Mouse (Mus musculus): Measurements from ENCODE around the gene Agbl3.

Gene Agbl3

DNA sequence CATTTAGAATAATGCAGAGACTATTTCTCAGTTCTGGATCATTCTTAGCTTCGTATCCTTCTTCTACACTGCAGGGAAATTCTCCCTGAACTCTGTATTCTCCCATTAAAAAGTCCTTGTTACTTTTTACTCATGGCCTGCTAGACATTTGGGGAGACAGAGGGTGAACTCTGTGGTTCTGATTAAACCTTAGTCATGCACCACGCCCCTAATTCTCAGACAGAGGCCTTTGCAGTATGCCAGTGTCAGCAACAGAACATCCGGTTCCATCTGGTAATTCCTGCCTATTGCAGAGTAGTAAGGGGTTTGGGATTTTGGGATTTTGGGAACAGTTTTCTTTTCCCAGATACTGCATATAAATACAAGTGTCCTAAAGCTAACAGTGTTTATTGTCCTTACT lies 16.6 kb downstream of the Agbl3 start:
- no peak for DNase-seq (ENCODE audit: low read depth, low spot score)

DNA sequence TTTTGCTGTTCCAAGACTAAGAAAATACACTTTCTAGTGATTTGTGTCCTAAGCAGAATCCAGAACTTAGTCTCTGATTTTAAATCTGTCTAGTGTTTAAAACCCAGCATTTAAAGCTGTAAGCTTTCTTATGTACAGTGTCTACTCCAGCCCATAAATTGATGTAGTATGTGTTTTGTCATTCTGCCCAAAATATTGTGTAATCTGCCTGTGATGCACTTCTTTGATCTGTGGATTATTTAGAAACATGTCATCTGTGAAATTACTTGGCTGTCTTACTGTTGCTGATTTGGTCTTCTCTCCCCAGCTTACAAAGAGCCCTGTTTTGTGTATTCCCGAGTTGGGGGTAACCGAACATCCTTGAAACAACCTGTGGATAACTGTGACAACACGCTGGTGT lies 17.7 kb downstream of the Agbl3 start:
- DNase-seq (ENCODE audit: low read depth, low spot score) = no peak

DNA sequence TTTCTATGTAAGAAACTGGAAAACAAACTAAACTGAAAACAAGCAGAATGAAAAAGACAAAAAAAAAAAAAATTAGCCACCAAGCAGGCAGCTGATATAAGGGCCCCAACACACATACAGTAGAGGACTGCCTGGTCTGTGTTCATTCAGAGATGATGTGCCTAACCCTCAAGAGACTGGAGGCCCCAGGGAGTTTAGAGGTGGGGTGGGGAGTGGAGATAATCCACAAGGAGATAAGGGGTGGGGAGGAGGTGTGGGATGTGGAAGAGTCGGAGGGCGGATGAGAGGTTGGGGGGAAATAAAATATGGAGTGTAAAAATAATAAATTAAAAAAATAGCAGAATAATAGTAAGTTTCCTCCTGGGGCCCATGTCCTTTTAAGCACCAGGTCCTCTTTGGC lies 25.4 kb downstream of the Agbl3 start:
- peak; percentile 13 for DNase-seq (ENCODE audit: low read depth, low spot score)

DNA sequence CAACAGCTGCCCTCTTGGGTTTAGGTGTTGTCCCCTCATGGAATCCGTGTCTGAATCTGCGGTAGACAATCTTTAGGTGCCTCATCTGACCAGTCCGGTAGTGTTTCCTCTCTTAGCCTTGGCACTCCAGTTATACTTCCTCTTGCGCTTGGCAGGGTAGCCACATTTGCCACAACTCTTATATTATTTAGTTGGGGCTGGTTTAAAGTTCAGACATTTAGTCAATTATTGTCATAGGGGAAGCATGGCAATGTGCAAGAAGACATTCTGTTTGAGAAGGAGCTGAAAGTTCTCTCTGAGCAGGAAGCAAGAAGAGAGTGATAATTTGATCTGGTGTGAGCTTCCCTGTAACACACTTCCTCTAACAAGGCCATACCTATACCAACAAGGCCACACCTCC lies 30.4 kb downstream of the Agbl3 start:
- no peak for DNase-seq (ENCODE audit: low read depth, low spot score)

DNA sequence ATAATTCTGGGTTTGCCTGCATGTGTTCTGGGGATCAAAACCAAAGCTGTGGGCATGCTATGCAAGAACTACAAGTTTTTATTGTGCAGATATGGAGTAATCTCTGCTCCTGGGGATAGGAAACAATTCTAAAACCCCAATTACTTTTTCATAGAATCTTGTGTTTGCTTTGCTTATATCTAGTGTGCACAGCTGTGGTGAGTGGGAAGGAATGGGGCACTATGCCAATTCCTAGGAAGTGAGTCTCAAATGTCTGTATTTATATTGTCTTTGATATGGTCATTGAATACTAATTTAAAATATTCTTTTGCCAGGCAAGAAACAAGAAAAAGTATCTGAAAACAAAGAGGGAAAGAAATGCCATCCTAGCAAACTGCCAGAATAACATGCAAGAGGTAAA lies 44.2 kb downstream of the Agbl3 start:
- no peak for DNase-seq (ENCODE audit: low read depth, low spot score)

DNA sequence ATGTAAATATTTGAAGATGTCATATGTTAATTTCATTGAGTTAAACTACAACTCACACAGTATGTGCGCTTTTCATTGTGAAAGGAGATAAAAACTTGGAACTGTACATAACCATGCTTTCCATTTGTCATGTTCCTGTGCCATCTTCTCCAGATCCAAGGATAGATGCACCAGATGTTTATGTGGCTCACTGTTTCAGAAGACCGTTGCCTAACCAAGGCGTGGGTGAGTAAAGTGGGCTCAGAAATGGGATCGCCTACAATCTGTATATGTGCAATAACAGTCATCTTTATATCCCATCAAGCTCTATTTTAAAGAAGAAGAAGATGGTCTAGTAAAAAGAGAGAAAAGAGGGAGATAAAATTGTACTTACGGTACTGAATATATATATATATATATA lies 52.1 kb downstream of the Agbl3 start:
- no peak for DNase-seq (ENCODE audit: low read depth, low spot score)

DNA sequence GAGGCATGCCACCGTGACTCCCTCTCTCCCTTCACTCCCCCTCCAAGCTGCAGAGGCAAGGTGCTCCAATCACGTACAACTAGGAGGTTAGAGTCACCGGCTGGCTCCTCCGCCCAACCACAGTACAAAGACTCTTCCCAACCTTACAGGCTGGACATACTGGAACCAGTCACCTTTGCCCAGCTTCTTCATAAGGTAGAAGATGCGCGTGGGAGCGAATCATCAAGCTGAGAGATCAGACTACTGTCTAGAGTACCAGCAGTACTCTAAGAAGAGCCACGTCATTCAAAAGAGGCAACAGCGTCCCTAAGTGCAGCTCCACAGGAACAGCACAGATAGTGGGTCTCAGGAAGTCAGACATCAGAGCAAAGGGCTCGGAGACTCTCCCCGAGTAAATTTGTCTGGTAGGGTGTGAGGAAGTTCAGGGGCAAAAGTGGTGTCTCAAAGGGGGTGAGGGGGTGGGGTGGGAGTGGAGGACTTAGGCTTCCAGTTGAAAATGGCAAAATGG lies 81.4 kb downstream of the Agbl3 start:
- DNase-seq (ENCODE audit: low read depth, low spot score) = no peak

DNA sequence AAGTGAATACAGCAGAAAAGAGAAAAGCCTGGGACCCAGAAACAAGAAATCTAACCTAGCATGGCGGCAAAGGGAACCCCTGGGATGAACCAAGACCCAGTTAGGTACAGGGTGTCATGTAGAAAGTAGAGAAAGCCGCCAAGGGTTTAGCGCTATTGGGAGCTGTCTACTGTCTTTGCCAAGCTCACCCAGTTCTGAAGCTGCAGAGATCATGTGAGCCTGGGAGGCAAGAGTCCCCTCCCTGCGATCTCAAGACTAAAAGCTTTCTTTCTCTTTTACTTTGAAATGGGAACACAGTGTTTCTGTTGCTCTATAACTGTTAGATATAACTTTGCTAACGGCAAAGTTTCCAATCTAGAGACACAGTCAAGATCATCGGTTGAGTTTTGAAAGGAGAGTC lies 82.1 kb downstream of the Agbl3 start:
- no peak for DNase-seq (ENCODE audit: low read depth, low spot score)

DNA sequence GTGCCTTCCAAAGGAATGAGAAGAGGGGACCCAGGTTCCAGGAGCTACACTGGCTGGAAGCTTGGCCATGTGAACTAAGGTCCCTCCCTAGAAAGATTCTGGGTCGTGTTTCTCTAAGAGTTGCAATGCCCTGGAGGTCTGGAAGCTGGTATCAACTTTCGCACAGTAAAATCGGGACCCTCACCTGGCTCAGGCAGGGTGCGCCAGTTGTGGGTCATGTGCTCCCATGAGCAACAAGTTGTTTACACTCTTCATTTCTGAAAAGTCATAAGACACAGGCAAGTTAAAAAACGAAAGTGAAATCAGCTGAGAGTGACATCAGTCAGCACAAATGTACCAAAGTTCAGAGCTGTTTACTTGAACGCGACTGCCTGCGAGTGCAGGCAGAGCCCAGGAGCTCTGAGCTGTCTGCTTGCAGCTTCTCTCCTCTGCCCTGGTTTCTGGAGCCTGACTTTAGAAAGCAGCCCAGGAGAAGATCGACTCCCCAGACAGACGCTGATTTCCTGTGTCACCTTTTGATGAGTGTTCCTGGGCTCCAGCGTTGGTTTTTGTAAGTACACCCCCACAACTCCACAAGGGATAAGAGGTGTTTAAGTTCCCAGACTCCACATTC lies 82.7 kb downstream of the Agbl3 start, which contains the start of gene Tmem140:
Tmem140 (plus strand) TSS at position 356 of the 613 bp plus-strand sequence.
- no peak for DNase-seq (ENCODE audit: low read depth, low spot score)

DNA sequence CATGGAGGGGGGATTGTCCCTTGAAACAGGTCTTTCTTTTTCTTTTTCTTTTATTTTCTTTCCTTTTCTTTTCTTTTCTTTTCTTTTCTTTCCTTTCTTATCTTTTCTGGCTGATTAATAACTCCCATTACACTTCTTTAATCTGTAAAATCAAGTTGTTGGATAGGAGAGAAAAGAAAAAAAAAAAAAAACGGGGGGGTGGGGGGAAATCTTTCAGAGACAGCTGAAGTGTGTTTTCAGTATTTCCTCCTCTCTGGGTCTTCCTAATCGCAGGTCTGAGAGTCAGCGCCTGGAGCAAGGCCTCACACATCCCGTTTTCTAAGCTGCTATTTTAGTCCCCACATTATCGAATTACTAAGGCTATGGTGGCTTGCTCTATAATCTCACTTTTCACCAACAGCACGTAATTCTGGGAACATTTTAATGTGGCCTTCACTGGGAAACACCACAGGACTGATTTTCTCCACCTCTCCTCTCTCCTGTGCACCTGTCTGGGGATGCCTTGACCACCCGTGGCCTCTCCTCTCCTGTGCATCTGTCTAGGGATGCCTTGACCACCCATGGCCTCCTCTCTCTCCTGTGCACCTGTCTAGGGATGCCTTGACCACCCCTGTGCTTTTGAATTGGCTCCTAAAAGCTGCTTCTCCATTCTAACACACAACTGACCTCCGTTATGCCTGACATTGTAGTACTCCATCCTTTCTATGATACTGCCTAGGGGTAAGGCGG lies 83.7 kb downstream of the Agbl3 start:
- no peak for DNase-seq (ENCODE audit: low read depth, low spot score)

DNA sequence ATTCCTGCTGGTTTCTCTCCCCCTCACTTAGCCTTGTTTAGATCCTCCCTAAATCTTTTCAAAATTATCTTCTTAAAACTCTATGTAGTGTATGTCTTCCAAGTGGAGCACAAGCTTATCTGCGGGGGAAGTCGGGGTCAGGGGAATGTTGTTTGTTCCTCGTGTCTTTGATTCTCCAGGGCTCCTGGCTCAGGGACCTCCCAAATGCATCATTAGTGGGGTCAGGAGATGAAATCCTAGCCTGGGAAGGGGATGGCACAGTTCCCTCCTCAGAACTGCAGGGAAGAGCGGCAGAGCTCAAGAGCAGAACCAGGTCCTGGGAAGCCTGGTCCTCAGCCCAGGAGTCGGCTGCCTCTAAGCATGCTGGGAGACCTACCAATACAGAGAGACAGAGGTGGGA lies 85.0 kb downstream of the Agbl3 start:
- no peak for DNase-seq (ENCODE audit: low read depth, low spot score)

DNA sequence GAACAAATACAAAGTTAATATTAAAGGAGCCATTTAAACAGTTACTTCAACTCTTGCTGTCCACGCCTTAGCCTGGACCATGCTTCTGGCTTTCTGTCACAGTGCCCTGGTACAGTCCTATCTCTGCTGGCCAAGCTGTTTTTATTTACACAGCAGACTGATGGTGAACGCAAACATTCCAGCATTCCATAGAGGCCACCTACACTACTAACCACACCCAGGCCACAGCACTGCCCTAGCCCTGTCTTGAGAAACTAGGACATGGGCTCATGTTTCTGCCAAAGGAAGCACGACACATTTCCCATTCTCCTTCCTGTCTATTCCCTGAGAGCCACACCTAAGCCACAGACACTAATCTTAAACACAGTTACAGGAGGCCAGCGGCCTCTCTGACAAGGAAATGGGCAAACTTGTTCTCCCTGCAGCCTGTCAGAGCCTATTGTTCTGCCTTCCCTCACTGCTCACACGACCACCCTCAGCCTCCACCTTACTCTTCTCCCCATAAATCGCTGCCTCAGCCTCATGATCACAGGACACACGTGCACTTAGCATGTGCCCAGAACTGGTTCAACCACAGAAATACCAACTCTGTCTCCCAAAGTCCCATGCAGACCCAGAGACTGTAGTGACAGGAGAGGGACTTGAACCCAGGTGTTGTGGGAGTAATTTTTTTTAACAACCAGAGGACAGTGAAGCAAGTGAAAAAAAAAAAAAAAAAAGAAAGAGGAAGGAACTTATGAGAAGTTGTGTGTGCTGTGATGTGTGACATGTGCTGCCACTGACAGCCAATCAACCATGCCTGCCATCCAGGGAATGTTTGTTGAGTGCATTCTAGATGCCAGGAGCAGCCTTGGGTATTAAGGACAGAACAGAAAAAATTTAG lies 85.7 kb downstream of the Agbl3 start:
- no peak for DNase-seq (ENCODE audit: low read depth, low spot score)

DNA sequence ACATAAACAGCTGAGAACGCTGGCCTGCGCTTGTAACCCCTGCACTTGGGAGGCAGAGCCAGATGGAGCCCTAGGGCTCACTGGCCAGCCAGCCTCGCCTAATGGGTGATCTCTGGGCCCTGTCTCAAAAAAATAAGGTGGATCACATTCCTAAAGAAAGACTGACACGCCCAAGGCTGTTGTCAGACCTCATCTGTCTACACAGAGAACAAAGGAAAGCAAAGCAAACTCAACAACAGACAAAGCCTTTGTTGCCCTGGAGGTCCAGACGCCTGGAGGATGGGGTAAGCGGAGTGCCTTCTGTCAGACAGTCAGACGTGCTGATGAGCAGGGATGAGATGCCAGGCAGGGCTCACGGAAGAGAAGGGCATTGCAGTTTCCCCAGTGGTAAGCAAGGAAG lies 86.6 kb downstream of the Agbl3 start:
- no peak for DNase-seq (ENCODE audit: low read depth, low spot score)

DNA sequence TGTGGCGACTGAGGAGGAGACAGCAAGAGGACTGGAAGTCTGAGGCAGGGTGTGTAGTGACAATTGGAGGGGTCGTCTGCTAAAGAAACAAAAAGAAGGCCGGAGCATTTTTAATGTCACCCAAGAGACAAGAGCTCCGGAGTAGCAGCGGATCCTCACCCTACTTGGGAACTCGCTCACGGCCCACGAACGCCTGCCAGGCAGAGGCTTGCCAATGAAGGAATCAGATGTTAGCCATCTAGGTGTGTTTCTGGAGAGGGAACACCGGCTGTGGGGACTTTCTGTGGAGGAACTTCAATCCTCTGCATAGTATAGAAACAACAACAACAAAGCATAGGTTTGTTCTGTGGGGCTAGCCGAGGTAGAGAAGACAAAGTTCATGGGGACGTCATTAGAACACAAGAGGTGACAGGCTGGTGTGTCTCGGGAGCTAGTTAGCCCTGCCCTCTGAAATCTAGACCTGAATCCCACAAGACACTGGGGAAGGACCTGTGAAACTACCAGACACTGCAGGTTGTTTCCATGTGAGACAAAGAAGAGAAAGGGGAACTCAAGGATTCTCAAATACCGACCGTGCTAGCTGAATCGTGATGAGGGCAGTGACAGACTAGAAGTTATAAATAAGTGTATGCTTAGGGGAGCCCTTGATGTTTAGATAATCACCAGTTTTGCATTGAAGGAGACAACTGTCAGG lies 87.2 kb downstream of the Agbl3 start:
- DNase-seq (ENCODE audit: low read depth, low spot score) = no peak

DNA sequence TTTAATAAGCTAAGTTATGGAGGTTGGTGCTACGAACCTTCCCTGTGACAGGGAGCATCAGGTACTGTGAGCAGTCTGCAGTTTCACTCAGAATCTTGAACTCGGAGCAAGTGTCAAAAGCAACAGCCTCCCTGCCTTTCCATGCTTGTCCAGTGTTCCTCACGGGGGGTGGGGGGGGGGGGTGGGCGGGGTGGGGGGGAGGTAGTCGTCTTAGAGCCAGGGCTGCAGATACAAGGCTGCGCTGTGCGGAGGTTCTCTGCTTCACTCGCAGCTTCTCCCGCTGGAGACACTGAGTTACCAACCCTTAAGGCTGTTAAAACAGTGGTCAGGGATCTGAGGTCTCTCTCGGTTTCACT lies 87.7 kb downstream of the Agbl3 start:
- no peak for DNase-seq (ENCODE audit: low read depth, low spot score)

DNA sequence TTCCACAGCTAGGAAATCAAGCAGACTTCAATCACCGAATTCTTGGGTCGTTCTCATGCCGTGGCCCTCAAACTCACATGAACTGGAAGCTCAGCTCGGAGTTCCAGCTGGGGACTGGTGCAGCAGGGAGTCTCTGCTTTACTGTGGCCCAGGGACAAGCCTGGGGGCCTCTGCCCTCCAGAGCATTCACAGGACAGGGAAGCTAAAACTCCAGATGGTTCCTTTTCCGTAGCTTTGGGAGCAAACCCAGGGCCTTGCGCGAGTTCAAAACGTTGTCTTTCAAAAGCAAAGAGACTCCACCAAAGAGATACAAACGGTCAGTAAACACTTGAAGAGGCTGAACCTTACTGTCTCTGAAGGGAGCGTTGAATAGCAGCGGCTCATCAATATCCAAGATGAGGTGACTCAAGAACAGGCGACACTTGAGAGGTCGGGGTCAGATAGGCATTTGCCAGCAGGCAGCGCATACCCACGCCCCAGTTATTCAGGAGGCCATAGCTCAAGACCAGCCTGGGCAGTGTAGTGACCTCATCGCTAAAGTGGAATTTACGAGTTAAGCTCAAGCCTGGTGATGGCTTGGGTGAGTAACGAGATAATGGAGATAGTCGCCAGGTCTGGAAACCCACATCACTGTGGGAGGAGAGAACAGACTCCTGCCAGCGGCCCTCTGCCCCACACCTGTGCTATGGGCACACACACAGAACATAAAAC lies 88.4 kb downstream of the Agbl3 start:
- DNase-seq (ENCODE audit: low read depth, low spot score) = no peak

DNA sequence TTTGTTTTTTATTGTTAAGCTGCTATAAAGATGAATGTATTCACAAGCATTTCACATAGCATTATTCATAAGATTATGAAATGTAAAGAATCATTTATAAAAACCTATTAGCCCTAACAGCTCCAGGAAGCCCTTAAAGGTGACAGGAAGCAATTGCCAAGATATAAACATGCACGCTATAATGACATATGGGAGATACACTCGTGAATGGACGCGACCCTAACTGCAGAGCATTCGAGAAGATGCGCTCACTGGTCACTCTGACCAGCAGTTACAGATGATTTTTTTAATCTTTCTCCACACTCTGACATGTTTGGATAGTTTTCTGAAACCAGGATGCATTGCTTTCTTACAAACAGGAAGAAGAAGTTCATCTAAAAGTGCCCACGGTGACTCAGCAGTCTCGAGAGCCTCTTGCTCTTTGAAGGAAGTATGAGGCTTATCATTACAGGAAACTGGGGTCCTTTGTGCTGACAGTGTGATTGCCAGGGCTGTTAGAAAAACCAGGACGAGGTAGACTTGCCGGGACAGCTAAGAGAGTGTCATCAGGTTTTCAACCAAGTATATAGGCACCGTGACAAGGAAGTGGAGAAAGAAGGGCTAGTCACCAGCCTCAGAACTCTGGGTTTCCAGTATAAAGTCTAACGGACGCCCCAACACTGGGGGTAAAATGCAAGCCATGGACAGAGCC lies 89.1 kb downstream of the Agbl3 start:
- peak; percentile 68 for DNase-seq (ENCODE audit: low read depth, low spot score)

DNA sequence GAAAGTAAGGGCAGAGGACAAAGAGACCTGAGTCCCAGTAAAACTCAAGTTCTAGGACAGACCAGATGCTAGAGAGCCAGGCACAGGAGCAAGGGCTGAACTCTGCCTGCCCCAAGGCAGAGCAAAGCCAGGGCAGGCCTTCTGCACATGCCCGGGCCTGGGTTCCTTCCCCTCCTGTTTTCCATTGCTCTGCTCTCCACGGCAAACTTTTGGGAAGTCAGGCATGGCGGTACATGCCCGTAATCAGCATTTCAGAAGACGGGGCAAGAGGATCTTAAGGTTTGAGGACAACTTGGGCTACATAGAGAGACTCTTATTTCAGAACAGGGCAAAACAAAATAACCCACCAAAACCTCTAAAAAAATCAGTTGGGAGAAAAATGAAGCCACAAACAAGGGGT lies 89.9 kb downstream of the Agbl3 start:
- DNase-seq (ENCODE audit: low read depth, low spot score) = no peak

DNA sequence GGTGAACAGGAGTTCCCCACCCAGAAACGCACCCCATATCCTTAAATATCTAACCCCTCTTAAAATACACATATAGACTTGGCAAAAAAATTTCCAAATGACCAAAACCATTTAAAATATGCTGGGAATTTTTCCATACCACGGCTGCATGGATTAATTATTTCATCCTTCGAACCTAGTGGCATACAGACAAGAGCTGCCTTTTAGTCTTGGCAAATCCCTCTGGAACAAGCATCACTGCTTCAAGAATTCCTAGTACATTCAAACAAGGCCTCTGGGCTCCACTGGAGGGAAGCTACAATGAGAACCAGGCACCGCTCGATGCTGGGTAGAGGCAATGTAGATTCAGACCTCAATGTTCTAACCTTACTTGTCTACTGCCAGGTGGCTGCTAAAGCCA lies 90.5 kb downstream of the Agbl3 start:
- no peak for DNase-seq (ENCODE audit: low read depth, low spot score)

DNA sequence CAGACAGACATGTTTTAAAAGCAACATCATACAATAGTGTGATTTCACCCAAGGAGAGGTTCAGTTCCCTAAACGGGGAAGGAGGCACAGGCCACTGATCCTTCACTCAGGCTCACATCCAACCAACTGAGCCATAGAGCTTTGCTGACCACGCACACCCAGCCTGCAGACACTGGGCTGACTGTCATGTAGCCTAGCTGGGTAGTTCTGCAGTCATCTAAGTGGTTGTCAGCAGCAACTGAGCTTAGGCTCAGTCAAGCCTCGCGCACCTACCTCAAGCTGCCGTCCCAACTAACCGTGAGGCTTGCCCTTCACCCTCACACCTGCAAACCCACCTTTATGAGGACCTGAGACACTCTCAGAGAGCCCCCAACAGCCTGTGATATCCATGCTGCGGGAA lies 91.7 kb downstream of the Agbl3 start:
- DNase-seq (ENCODE audit: low read depth, low spot score) = no peak

DNA sequence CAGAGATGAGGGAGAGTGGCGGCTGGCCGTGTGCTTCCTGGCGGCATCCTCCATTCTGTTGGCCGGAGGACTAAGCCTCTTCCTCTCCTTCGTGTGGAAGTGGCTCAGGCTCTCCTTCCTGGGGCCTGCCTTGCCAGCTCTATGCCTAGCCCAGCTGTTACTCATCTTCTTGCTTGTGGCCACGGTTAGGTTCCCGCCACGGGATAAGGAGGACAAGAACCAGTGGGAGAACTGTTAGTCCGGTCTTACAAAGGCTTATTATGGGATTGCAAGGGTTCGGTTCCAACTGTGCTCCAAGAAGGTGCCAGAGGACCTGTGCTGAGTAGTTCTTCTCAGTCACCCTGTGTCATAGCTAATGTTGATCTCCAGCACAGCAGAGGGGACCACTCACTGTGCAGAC lies 92.6 kb downstream of the Agbl3 start:
- DNase-seq (ENCODE audit: low read depth, low spot score) = no peak

Data from c-Kit-negative CD71-positive TER-119-positive erythroid progenitor cells, embryonic 14.5 days (primary cell).